Mouse (Mus musculus) large intestine, adult 2 months (tissue): ENCODE data around the gene Dagla. TPM values are rescaled to one million over a fixed set of nuclear protein-coding genes. Genes with fewer than 3 reads are reported as not detected.

Experiments used
- DNase-seq: peaks from one replicate; pipeline ENCODE4 v3.0.0-alpha.2; 2012; ENCODE audit warnings: low read depth, low spot score
- WGBS: fragments of 180-500 bp; shearing (Covaris S2); methylation state at CpG from one replicate; pipeline ENCODE4 v1.1.7; 2018; 5-methylcytosine and 5-hydroxymethylcytosine counted together
- polyA plus RNA-seq: library from polyadenylated mRNA; depleted of rRNA; stranded (reverse); fragments of >200 nt; gene quantifications from 2 replicates; pipeline ENCODE4 v1.2.3, GENCODE M21; 2012; rRNA removed

Dagla gene
- polyA plus RNA-seq, 1 experiment: 7.7 TPM

GRCm38 (mm10) chr19:10213796-10214471, 90.7 kb downstream of the Dagla start:
- WGBS: 85% methylated on average over 10 of the region's 10 CpGs
- DNase-seq: no peak

DNA sequence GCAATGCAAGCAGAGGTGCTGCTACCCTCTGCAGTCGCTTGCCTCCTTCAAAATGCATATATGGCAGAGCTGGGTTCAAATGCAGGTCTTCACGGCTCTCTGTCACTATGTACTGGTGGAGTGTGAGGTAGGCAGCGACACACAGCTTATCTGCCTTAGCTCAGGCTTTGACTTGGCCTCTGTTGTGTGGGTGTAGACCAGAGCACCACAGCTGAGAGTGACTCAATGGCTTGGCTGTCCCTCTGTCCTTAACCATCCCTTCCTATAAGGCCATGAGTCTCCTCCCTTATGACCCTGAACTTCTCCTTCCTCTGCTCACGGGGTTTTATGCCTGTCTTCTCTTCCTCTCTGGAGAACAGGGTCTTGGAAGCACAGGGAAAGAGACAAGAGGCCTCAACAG, 93.8 kb downstream of the Dagla start:
- DNase-seq: no peak
- WGBS: 76% methylated on average over 4 of the region's 4 CpGs

- no peak for DNase-seq
Measured at GRCm38 (mm10) chr19:10208851-10209250, 95.8 kb downstream of the Dagla start.

DNA sequence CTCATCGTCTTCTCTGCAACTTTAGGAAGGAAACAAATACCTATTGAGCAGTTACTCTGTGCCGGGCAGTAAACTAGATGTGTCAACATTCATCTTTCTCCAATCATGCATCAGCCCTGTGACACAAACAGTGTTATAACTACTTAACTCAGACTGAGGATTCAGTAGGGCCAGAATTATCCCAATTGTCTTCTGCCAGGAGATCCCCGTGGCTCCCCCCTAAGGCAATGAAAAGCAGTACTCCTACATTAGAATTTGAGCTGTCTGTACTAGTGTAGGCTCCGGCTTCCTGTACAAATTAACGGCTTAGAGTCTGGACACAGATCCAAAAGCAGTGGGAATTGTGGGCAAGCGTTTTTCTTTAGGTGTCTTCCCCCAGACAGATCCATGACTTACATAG, 99.6 kb downstream of the Dagla start:
- 38% methylated on average over 6 of the region's 6 CpGs for WGBS

More at GRCm38 (mm10) chr19:10208851-10209250, 95.8 kb downstream of the Dagla start:
- WGBS: 76% methylated on average over 3 of the region's 3 CpGs

GRCm38 (mm10) chr19:10204616-10205001, 100.1 kb downstream of the Dagla start:
- no peak for DNase-seq
- WGBS: 1% methylated on average over 5 of the region's 5 CpGs

More for the DNA sequence above, 99.6 kb downstream of the Dagla start:
- DNase-seq: no peak

DNA sequence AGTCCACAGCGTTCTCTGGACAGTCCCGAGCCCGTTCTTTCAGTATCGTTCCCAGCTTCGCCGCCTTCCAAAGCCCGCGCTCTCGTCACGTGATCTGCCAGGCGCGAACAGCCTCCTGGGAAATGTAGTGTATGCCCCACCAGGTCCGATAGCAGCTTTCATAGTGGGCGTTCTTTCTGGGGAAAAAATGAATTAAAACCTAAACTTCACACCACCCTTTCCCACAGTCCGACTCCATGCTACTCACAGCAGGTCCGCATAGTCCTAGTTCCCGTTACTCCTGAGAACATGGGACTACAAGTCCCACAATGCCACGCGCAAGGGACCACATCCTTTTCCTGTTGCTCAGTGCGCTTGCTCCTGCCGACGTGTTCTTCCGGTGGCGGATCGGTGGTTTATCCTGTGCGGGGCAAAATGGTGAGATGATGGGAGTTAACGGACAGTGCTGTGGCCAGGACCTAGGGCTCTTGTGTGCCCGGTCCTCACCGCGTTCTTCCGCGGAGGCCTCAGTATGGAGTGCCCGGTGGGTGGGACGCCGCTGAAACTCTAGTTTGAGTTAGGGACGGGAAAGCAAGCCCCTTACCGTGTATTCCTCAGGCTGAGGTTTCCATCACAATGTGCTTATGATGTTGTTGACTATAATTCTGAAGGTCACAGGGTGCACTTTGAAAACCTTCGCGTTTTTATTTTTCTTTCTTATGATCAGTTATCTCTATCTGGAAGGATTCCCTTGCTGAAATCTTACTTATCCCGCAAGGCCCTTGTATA, 100.6 kb downstream of the Dagla start, which contains the start of the genes Tmem258 and Fen1:
TSS of gene Tmem258 (plus strand) at position 167 of the 768 bp plus-strand sequence.
TSS of gene Fen1 (minus strand) at position 322 of the 768 bp plus-strand sequence.
- DNase-seq: peak; percentile 74
- under 1% methylated on average over 40 of the region's 40 CpGs for WGBS

DNA sequence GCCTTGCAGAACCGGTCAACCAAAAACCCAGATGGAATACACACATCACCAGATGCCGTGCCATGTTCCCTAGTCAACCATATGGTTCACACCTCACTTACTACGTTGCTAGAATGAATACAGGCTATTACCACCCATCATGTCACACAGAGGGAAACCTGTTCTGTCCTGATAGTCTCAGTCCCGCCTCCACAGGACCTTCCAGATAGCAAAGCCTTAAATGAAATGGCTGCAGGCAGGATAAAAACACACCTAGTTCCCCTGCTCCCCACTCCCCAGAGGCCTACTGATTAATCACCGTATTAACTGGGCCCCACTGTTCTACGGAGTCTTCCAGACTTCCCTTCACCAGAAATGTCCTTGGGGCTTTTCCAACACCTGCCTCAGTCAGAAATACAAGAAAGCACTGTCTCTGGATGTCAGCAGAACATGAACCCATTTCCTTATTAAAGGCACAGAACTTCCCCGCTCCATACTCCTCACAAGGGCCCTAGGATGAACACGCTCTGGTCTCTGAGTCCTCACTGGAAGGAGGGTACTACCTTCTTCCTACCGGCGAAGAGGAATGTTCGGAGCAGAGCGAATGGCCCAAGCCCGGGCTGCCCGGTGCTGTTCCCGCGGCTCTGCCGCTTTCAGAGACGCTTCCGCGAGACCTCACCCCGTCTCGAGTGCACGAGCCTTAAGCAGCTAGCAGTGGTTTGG, 101.4 kb downstream of the Dagla start:
- no peak for DNase-seq
- WGBS: under 1% methylated on average over 23 of the region's 23 CpGs

DNA sequence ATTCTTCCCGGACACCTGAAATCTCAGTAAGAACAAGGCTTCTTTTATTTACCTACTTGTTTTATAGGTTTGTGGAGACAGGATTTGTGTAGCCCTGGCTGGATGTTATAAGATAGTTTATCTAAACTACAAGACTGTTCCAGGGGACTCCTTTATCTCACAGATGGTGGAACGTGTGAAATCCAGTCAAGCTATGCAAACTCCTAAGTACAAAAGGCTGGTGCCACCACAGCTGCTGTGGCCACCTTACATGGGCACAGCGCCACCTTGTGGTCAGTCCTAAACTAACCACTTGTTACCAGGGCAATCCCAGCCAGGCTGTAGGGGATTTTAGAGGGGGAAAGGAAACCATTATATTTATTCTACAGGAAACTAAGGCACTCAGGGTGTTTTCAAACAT, 106.0 kb downstream of the Dagla start:
- WGBS: 15% methylated on average over 3 of the region's 3 CpGs

DNA sequence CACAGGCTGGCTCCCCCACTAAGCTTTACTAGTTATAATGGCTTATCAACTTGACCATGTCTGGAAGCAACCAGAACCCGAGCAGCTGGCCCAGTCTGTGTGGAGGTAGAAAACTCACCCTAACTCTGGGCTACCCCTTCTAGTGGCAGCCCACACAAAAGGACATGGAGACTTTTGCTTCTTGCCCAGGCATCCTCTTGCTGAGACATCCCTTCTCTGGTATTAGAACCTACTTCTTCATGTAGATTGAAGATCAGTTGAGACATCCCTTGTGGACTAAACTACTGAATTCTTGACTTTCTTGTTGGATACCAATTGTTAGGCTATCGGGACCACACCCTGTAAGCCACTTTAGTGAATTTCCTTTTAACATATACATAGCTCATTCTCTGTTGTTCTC, 106.4 kb downstream of the Dagla start:
- 68% methylated on average over 2 of the region's 2 CpGs for WGBS
- DNase-seq: no peak

More for the DNA sequence above, 106.0 kb downstream of the Dagla start:
- DNase-seq: no peak

GRCm38 (mm10) chr19:10197130-10197529, 107.5 kb downstream of the Dagla start:
- 97% methylated on average over 4 of the region's 4 CpGs for WGBS
- DNase-seq: no peak

Other genes starting within 250 kb of the Dagla start
- 118 and 131 TPM in 2 replicates for gene Fads2, start 203.1 kb downstream of the Dagla start, polyA plus RNA-seq
- 20.4 and 20.5 TPM in 2 replicates for gene Fads1, start 122.0 kb downstream of the Dagla start, polyA plus RNA-seq
- 161 and 185 TPM in 2 replicates for gene Tmem258, start 100.9 kb downstream of the Dagla start, polyA plus RNA-seq
- gene Fen1, start 100.7 kb downstream of the Dagla start, polyA plus RNA-seq: 28.1 and 29.1 TPM in 2 replicates
- gene Myrf, start 64.1 kb downstream of the Dagla start, polyA plus RNA-seq: 18.7 and 34.7 TPM in 2 replicates
- gene Syt7, start 84.2 kb upstream of the Dagla start, polyA plus RNA-seq: 6.8 and 7.4 TPM in 2 replicates
- gene Lrrc10b, start 152.6 kb upstream of the Dagla start, polyA plus RNA-seq: 3.0 and 3.1 TPM in 2 replicates
- gene Ppp1r32, start 178.1 kb upstream of the Dagla start, polyA plus RNA-seq: 0.48 and 0.93 TPM in 2 replicates
- gene Cpsf7, start 220.4 kb upstream of the Dagla start, polyA plus RNA-seq: 22.9 and 34.4 TPM in 2 replicates
- gene Sdhaf2, start 221.3 kb upstream of the Dagla start, polyA plus RNA-seq: 29.4 and 33.3 TPM in 2 replicates